Mouse (Mus musculus): ENCODE measurements around the gene Cmtm1.

DNA sequence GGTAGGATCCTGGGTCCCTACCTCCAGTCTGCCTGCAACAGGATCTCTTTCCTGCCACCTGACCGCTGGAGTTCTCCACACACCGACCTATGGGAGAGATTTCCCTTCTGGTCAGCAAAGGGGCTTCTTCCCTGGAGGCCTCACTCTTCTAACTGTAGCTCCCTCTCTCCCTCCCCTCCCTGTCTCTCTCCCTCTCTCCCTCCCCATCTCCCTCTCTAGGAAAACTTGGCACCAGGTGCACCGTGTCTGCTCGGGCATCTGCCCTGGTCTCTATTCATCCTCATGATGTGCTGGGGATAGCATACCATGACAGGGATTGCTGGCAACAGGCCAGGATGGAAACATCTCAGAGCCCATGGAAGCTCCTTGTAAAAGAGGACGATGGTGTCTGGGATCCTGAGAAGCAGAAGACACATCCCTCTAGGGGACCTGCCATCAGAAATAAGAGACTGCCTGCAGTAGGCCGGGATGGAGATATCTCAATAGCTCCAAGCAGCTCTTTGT is 41.0 kb downstream of the Cmtm1 start:
- TF ChIP-seq CTCF (IDR thresholded peaks at IDR 0.05; ENCODE audit: extremely low read depth, insufficient read depth, low read length): no peak
- no peak for TF ChIP-seq POLR2A (IDR thresholded peaks at IDR 0.05; ENCODE audit: extremely low read depth, insufficient read depth, low read length)
